Mouse (Mus musculus) colon, adult 2 months (tissue): ENCODE results near the gene Tmprss11g. TPM values are rescaled to one million over a fixed set of nuclear protein-coding genes. Genes with fewer than 3 reads are reported as not detected.

Source experiments
- polyA plus RNA-seq: library from polyadenylated mRNA; depleted of rRNA; stranded (reverse); fragments of >200 nt; gene quantifications from 2 replicates; pipeline ENCODE4 v1.2.3, GENCODE M21; 2012; rRNA removed

The Tmprss11g gene
- not detected in 2 replicates for polyA plus RNA-seq

DNA sequence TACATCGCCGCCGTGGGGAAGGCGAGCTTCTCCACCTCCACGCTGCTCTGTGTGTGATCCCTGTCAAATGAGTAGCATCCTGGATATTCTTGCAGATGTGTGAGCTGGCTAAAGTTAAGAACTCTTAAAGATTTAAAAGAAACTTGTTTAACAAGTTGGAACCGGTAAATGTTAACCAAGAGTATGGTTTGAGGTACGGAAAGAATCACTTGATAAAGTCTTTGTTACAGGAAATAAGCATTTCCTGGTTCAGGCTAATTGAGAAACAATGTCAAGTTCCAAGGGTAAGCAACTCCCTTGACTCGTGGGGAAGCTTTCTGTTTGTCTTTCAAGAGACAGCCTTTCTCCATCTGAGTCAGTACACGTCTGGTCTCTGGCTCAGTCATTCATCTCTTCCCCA, at the start of gene Tmprss11g:
Tmprss11g (minus strand) TSS at position 101 of the 400 bp plus-strand sequence.

DNA sequence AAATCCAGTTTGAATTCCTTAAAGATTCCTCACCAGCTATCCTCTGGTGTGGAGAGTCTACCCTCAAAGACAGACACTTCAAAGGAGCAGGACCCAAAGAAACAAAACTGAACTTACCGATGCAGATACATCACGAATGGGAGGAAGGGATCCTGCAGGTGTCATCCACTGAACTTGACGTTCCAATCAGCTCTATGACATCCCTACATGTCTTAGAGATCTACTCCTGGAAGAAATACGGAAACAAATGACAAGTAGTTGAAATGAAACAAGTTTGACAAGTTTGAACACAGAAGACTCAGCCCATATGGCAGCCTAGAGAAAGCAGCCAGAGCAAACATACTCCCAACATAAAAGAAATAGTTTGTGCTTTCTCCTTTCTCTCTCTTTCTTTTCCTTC, 49.5 kb downstream of the Tmprss11g start, which contains the start of gene Tmprss11a:
Tmprss11a (minus strand) TSS at position 101 of the 400 bp plus-strand sequence.

Other genes starting within 250 kb of the Tmprss11g start
- not detected in 2 replicates for gene Tmprss11c, start 229.3 kb downstream of the Tmprss11g start, polyA plus RNA-seq
- gene Tmprss11d, start 145.2 kb downstream of the Tmprss11g start, polyA plus RNA-seq = not detected in 2 replicates
- not detected in 2 replicates for gene Tmprss11a, start 49.6 kb downstream of the Tmprss11g start, polyA plus RNA-seq
- gene Tmprss11f, start 113.8 kb upstream of the Tmprss11g start, polyA plus RNA-seq = not detected in 2 replicates
- not detected in 2 replicates for gene Tmprss11b, start 157.8 kb upstream of the Tmprss11g start, polyA plus RNA-seq
- not detected in 2 replicates for gene Tmprss11e, start 227.2 kb upstream of the Tmprss11g start, polyA plus RNA-seq